Mouse (Mus musculus): ENCODE measurements around the gene Glb1l.

DNA sequence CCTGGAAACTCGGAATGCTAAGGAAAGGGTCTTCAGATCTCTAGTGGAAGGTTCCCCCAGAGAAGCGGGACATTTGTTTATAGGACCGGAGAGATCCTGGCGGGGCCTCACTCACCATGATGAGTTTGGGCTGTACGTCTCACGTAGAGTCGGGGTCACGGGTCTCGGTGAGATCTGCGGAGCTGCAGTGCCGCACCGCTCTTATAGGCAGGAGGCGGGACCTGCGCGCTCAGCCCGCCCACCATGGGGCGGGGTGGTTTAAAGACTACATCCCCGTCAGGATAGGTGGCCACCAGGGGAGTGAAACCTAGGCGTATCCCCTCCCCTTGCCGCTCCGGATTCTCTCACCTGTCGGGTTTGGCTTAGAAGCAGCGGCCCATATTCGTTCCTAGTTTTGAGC is 8.5 kb upstream of the Glb1l start:
- TF ChIP-seq GATA1 (IDR thresholded peaks at IDR 0.05; ENCODE audit: borderline replicate concordance, low read length) (no peak), FLI1 (IDR thresholded peaks at IDR 0.05; ENCODE audit: low read length) (no peak)

All from megakaryocyte, embryonic 14.5 days (primary cell).